Mouse (Mus musculus) adrenal gland, postnatal 25 days (tissue): ENCODE measurements at regions not wholly inside any gene's neighbourhood (a gene's known extent, or its start where the extent isn't known, plus 50 kb on each side); places are given as distances from the start of the nearest gene placed in this dataset.

ENCODE experiments used
- DNase-seq: peaks from one replicate; pipeline ENCODE4 v3.0.0; 2021; ENCODE audit warnings: mixed read lengths

DNA sequence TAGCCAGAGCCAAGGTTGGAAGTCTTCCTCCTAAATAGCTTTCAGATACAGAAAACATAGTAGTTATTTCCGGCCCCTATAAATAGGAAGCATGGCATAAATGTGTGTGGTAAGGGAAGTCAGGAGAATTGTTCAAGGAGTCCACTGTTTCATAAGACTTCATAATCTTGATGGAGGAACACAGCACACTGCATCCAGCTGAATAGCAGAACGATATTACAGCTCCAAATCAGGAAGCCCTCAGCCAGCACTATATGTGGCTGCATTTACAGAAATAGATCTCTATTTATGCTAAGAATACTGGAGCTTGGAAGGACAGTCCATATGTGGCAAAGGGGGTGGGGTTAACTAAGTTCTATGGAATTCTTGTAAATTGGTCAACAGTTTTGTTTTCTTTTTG is 371.1 kb downstream of the Elavl2 start:
- no peak for DNase-seq

DNA sequence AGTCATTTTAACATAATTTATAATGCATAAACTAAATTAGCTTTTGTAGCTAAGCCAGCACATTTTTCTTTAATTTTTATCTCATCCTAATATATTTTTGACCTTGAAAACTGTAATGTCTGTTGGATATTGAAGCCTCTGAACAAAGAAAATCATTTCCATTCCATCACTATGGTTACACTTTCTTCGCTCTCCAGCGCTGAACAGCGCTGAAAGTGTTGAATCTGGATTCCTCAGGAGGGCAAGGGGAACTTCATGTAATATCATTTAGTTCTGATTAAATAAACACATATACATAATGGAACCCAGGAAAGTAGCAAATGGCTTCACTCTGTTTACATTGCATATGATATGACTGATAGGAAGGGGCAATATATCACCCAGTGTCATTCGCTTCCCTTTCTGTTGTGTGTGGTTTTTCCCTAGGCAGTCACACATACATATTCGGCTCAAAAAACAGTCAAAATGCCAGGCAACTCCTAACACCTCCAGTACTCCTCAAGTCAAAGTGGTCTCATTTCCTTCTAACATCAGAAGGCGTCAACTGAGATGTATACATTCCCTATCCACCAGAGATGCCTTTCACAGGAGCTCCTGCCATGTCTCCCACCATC is 372.5 kb downstream of the Elavl2 start:
- DNase-seq: no peak

DNA sequence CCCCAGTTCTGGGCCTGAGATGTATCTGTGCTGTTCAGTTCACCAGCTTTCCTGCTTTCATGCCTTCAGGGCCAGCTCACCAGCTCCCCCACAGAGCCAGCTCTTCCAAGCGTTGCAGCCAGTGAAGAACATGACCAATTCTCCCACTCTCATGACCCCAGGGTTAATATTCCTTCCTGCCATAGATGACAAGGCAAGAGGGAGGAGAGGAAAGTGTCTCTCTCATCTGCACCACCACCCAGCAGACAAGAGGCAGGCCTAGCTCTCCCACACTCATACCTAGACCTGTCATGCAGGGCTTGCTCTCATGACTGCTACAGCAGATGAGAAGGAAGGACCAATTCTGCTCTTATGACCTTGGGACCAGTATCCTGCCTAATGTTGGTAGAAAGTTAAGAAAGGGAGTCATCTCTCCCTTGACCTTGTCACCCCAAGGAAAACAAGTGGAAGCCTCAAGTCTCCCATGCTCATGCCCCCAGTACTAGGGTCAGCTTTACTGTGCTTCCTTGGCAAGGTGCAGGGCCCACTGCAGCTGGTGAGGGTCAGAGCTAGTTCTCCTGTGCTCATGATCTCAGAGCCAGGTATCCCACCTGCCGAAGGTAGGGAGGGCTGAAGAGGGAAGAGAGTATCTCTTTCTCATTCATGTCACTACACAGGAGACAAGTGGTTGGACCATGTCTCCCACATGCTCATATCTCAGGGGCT is 404.0 kb downstream of the Elavl2 start:
- DNase-seq: no peak

DNA sequence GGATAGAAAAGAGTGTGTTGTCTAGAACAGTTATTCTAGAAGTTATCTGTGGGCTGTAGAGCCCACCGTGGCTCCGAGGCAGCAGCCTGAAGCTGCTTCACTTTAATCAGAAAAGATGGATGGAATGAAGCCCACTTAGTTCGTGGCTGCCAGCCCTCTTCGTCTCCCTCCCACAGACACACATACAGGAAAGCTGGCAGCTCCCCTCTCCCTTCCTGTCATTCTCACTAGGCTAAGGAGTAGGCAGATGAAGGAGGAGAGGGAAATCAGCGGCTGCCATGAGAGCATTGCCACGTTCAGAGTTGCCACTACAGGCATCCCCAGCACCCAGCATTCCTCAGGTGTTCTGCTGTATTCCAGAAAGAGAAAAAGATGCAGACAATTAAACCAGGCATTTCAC is 435.9 kb downstream of the Elavl2 start:
- no peak for DNase-seq

DNA sequence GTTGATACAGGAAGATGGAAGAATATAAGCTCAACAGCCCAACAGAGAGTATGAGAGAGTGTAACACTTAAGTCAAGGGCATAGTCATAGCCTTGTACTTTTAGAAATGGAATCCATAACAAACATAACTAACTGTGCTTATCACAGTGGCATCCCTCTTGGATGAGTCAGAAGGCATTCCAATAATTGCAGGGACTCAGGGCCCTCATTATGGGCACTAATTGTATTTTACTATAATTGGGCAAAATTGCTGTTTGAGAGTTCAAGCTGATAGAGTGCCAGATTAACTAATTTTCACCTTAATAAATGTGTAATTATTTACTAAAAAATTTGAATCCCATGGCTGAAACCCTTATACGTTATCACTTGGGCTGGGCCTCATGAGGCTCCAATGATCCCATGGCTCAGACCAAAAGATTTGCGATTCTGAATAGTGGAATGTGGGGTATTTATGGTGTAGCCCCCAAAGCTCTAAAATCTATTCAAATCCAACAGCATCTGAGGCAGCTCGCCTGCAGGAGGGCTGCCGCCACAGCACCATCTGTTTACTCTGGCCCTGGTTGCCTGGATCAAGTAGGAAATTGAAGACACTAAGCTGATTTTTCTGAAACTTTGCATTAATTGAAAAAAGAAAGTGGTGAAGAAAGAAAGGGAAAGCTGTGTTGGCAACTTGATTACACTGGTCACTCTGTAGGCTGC is 456.7 kb downstream of the Elavl2 start:
- no peak for DNase-seq

DNA sequence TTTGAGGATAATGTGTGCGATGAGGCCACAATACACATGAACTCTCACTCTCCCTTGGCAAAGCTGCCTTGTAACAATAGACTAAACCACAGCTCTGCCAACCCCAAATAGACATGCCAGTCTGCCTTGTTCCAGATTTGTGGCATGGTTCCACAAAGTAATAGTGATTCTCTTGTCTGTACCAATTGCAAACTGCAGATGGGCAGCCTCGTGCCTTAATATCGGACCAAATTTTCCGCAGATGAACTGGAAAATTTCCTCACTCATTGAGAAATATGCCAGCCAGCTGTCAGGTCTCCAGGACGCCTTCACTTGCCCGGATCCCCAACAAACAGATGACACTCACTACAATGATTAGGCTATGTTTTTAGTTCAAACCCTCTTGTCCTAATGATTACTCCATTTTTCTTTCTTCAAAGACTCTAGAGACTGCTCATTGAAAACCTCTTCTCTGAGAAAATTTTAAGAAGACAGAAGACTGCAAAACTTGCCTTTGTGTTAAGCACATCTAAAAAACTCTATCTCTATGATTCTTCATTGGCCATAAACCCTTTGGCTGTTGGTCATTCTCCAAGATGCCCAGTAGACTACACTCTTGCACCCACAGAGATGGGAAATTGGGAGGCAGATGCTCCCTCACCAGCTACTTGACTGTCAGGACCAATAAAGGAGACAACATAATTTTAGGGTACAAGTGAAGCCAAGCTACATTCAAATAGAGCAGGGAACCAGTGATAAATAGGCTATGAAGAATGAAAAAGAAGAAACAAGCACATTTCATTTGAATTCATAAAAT is 483.1 kb downstream of the Elavl2 start:
- no peak for DNase-seq

DNA sequence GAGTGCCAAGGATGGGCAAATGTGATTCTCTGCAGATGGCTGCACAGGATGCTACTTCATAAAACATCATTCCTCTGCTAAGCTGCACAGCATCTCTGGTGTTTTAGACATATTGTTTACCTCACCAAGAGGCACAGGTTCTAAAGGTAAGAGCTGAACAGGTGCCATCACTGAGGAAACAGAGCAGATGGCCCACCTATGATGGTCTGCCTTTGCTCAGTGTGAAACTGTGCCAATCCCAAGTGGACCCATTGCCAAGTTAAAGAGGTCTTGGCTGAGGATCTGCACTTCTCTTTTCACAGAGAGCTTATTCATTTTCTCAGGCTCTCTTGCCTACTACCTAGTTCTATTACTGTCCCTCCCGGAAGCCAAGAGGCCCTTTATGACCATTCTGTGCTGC is 494.3 kb downstream of the Elavl2 start:
- DNase-seq: no peak

DNA sequence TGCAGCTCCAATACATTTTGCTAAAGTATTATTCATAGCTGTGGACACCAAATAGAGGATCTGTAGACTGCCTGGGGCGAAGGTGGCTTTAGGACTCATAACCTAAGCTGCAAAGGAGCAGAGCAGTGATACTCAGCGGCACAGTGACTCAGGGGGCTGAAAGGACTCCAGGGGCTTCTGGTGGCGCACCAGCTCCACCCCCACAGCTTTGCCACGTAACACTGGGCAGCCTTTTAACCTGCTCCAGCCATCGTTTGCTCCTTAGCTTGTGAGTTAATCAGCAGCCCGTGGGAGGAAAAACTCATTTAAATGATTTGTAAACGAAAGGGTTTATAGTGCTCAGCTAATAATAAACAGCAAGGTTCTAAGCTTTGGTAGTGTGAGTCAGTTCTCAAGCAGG is 532.4 kb downstream of the Elavl2 start:
- no peak for DNase-seq

DNA sequence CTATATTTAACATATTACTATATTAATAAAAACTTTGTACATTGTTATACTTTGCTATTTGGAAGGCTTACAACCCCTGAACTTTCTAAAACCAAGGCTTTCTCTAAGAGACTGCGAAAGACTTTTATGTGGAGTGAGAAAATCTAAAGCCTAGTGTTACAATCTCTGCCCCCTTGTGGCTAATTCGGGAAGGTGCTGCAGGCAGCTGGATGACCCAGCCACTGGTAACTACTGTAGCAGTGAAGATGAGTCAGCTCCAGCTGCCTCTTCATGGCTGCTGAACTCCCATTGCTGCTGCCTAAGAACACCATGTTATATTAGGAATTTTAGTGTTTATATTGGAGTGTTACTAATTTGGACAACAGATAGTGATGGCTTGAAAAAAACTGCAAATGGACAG is 539.7 kb downstream of the Elavl2 start:
- peak; percentile 6 for DNase-seq

DNA sequence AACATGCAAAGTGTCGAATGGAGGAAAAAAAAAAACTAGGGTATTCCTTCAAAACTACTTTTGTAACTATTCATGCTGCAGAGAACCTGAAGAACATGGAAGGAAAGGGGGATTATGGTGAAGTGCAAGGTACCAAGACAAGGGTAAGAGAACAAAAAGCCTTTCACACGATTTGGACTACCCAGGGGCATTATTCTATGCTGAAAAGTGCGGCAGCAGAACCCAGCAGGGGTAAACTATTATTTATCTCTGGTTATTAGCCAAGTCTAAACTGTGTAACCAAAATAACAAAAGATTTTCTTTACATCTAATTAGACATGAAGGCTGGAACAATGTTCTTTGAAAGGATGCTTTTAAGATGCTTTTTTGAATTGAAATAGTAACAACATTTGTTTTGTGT is 560.8 kb downstream of the Elavl2 start:
- DNase-seq: no peak

DNA sequence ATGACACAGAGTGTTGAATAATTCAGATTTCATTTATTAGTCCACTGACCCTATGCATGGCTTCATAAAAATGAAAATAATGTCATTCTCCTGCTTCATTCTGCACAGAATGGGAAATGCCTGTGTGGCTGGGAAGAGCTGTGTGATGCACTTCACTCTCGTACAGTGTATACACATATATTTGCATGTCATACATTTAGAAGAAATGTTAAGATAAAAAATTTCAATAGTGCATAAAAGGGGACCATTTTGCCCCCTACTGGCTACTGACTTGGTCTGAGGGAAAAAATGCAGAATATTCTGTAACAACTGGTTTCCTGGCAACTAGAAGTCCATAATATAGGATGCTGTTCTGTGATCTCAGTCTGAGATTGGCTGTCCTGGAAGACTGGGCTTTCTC is 580.5 kb downstream of the Zfp352 start:
- DNase-seq: no peak

DNA sequence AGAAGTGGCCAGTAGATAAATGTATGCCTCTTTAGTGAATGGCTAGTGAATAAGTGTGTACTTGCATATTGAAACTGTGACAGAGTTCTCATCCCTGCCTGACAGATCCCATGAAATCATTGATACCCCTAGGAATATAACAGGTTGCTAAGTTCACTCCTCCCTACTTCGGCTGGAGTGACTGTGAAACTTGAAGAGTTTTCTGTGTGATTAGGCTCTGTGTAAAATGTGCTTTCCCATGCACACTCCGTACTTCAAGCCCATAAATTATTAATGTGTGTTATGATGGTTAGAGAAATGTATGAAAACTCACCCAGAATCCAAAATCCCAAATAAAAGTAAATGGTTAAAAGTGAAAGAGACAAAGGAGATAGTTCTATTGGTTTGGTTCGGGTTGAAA is 580.0 kb downstream of the Zfp352 start:
- no peak for DNase-seq

DNA sequence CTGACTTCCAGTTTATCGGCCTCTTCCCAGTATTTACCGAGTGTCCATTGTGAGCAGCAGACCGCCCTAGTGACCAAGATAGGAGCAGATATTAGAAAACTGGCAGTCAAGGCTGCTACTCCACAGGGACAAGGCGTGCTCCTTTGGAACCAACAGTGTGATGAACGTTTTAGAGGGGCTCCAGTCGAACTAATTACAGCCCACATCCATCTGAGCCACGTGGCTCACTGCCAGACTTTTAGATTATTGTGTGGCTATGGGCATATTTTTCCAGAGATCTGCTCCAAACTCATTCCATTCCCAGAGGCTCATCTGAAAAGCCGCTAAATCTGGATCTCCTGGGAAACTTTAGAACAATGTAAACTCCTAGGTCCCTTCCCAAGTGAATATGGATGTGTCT is 578.9 kb downstream of the Zfp352 start:
- no peak for DNase-seq
